Mouse (Mus musculus): ENCODE data around the gene Fbxw26.
A peak's percentile ranks its signal among the peaks of the same experiment; 100 is the strongest.
"Not testable (repeated sequence)": the region's sequence is repeated elsewhere in the genome, so short reads cannot be mapped to it uniquely, and the experiment has no call there.

The Fbxw26 gene

DNA sequence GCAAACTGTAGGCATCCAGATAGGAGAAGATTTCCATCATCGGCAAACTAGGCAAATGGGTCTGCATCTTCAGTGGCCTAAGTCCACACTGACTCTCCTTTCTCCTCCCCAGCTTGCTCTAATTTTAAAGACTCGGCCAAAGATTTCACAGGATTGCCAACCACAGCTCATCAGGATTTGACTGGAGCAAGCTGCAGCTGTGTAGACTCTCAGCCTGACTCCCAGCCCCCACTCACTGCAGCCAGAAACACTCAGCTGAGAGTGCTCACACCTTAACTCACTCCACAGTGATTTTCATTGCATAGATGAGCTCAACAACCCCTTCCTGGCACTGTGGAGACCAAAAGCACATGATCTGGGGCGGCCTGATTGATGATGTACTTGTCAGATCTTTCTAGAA is at the start of gene Fbxw26:
Gene Fbxw26 (minus strand): TSS at position 101 of the 400 bp plus-strand sequence.
- DNase-seq, result not testable (repeated sequence)

DNA sequence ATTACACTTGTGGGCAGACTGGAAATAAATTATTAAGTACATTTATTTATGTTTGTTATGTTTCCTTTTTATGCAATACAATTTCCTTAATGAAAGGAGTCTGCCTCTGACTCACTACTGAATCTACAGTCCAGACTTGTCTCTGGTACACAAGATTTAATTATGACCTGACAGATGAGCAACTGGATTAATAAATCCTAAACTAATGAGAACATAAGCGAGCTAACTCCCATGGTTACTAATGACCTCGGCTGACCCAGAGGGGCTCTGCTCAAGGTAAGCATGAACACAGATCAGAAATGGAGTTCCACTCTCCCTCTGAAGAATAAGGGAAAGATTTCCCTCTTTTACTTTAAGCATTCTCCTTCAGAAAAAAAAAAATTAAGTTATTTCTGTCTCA is 49.3 kb upstream of the Fbxw26 start:
- no peak for DNase-seq

DNA sequence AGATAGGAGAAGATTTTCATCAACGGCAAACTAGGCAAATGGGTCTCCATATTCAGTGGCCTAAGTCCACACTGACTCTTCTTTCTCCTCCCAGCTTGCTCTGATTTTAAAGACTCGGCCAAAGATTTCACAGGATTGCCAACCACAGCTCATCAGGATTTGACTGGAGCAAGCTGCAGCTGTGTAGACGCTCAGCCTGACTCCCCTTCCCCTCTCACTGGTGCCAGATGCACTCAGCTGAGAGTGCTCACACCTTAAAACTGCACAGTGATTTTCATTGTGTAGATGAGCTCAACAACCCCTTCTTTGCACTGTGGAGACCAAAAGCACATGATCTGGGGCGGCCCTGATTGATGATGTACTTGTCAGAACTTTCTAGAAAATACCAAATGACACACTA is 44.7 kb upstream of the Fbxw26 start, which contains the start of gene Fbxw27:
Gene Fbxw27 (minus strand): TSS at position 101 of the 400 bp plus-strand sequence.
- DNase-seq, result not testable (repeated sequence)

DNA sequence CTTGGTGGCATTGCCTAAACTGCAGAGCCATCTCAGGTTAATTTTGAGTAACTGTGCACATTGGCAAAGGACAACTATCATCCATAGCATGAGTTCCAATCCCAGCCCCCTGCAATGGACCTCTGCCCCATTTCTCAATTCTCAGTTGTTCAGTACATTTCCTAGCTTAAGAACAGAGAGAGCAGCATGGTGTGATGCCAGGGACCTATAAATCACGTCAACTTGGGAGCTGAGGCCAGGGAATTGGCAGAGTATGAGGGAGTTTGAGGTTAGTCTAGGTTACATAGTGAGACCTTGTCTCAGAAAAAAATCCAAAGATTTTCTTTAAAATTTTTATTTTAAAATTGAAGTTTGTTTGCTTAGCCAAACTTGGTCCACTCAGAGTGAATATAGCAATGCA is 21.0 kb upstream of the Fbxw26 start:
- not testable (repeated sequence) for DNase-seq

DNA sequence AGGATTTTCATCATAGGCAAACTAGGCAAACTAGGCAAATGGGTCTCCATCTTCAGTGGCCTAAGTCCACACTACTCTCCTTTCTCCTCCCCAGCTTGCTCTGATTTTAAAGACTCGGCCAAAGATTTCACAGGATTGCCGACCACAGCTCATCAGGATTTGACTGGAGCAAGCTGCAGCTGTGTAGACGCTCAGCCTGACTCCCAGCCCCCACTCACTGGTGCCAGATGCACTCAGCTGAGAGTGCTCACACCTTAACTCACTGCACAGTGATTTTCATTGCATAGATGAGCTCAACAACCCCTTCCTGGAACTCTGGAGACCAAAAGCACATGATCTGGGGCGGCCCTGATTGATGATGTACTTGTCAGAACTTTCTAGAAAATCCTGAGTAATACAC is 43.3 kb downstream of the Fbxw26 start, which contains the start of gene Fbxw18:
Gene Fbxw18 (minus strand): TSS at position 101 of the 400 bp plus-strand sequence.
- DNase-seq, result not testable (repeated sequence)

DNA sequence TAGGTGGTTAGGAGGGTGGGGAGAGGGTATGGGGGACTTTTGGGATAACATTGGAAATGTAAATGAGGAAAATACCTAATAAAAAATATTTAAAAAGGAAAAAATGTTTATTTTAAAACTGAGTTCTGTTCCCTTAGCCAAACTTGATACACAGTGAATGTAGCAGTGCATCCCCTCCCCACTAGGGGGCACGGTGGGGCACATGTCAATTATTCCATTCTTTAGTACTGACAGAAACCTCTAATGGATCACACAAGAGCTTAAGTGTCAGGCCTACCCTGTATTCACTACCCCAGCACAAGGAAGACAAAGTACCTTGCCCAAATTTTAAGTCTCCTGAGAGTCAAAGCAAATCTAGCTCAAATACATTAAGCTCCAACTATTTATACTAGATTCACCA is 60.6 kb downstream of the Fbxw26 start:
- DNase-seq, result peak; percentile 2
